ENCODE assay signal across 20 mouse cellular contexts in genomic region chr10:72650867-72651266, GRCm38 (mm10). TPM values are rescaled to one million over a fixed set of nuclear protein-coding genes. Genes with fewer than 3 reads are reported as not detected.
A peak's percentile ranks its signal among the peaks of the same experiment; 100 is the strongest.
DNase-seq lines count a peak whose midpoint lies in the region; ATAC-seq and TF ChIP-seq lines count a peak whose summit lies in the region.
"Had no signal": no experiment of that assay in that cellular context is flagged by ENCODE, and none has a peak within 500 bp of the region (broad histone marks: within the 10 kb centered on the region; RNA-seq: fewer than 3 reads in every experiment).

No protein-coding gene starts in this region.

- ATAC-seq in hindbrain, embryonic 14.5 days (ENCODE audit: low FRiP score): no peak
- ATAC-seq in hindbrain, embryonic 11.5 days (ENCODE audit: low FRiP score): no peak
- no peak for ATAC-seq in hindbrain, postnatal 0 days
- ATAC-seq: intestine, embryonic 16.5 days had no signal

- 36% methylated on average over 6 of the region's 6 CpGs for WGBS in hindbrain, embryonic 14.5 days
- 51% methylated on average over 6 of the region's 6 CpGs for WGBS in hindbrain, embryonic 11.5 days
- WGBS in hindbrain, postnatal 0 days: 40% methylated on average over 6 of the region's 6 CpGs

- no peaks in the 10 kb centered on the region for H3K27me3 ChIP-seq in hindbrain, embryonic 14.5 days (ENCODE audit: control insufficient read depth, insufficient read depth, low read length)
- no peaks in the 10 kb centered on the region for H3K27me3 ChIP-seq in hindbrain, embryonic 11.5 days (ENCODE audit: control insufficient read depth, insufficient read depth, low read length)
- H3K27me3 ChIP-seq in CH12.LX (replicated peaks): no peaks in the 10 kb centered on the region
- H3K27me3 ChIP-seq in hindbrain, postnatal 0 days (ENCODE audit: insufficient read depth, low read length): no peaks in the 10 kb centered on the region
- H3K27me3 ChIP-seq: embryonic facial prominence, embryonic 12.5 days; stomach, embryonic 15.5 days had no signal

- H3K79me2 ChIP-seq in CH12.LX (replicated peaks; ENCODE audit: control insufficient read depth, extremely low read depth, insufficient read depth, poor library complexity, severe bottlenecking): peaks cover 9% of the 10 kb centered on the region

- no peak for TF ChIP-seq CTCF in CH12.LX (conservative IDR thresholded peaks at IDR 0.05 in 1 of 2, IDR thresholded peaks at IDR 0.05 in 1 of 2; ENCODE audit: low read depth in 2 of 2, low read length in 2 of 2)
- TF ChIP-seq CTCF in hindbrain, postnatal 0 days (IDR thresholded peaks at IDR 0.05; ENCODE audit: low read depth): no peak
- no peak for TF ChIP-seq CTCF in gastrocnemius, adult 2 months (IDR thresholded peaks at IDR 0.05)

- H3K4me2 ChIP-seq in hindbrain, embryonic 14.5 days (replicated peaks): peak overlapping the region; percentile 28
- no peak overlapping the region for H3K4me2 ChIP-seq in hindbrain, embryonic 11.5 days (replicated peaks; ENCODE audit: low read depth, low read length)
- H3K4me2 ChIP-seq in CH12.LX (ENCODE audit: insufficient read depth, low read depth, poor library complexity, severe bottlenecking): 0 out of 2 replicates have a peak overlapping the region, but pooled peaks have one; percentile 10
- H3K4me2 ChIP-seq in hindbrain, postnatal 0 days (ENCODE audit: low read depth, low read length): no peak overlapping the region
- H3K4me2 ChIP-seq: embryonic facial prominence, embryonic 12.5 days; stomach, embryonic 15.5 days had no signal

- TF ChIP-seq EP300 in CH12.LX (IDR thresholded peaks at IDR 0.05; ENCODE audit: low read length): no peak

- peaks cover 9% of the 10 kb centered on the region for H3K4me1 ChIP-seq in hindbrain, embryonic 14.5 days (replicated peaks; ENCODE audit: control insufficient read depth, insufficient read depth, low read length)
- no peaks in the 10 kb centered on the region for H3K4me1 ChIP-seq in hindbrain, embryonic 11.5 days (replicated peaks; ENCODE audit: control insufficient read depth, insufficient read depth, low read length)
- H3K4me1 ChIP-seq in CH12.LX (ENCODE audit: control insufficient read depth in 1 of 2, insufficient read depth in 2 of 2): peaks cover 0 to 7% of the 10 kb centered on the region in 2 experiments; a peak in 2 of 4 replicates
- H3K4me1 ChIP-seq in hindbrain, postnatal 0 days (ENCODE audit: insufficient read depth, low read length): peaks cover 4% of the 10 kb centered on the region

- dilution Hi-C loops in CH12.LX (cut with MboI; ENCODE audit: extremely low pct_ligation_motif_present, extremely low pct_unique_long_range_greater_than_20kb, low sequenced_read_pairs): no loop called here

- TF ChIP-seq RAD21 in CH12.LX (IDR thresholded peaks at IDR 0.05; ENCODE audit: low read depth, low read length): no peak

- in situ Hi-C loops in CH12.LX (cut with MboI; ENCODE audit: low pct_ligation_motif_present, low pct_unique_long_range_greater_than_20kb, low sequenced_read_pairs): no loop called here

- H3K9me3 ChIP-seq in hindbrain, embryonic 14.5 days (ENCODE audit: control insufficient read depth, low read length): no peaks in the 10 kb centered on the region
- H3K9me3 ChIP-seq in hindbrain, embryonic 11.5 days (ENCODE audit: control insufficient read depth, low read length): no peaks in the 10 kb centered on the region
- no peaks in the 10 kb centered on the region for H3K9me3 ChIP-seq in CH12.LX (replicated peaks; ENCODE audit: low read length)
- no peaks in the 10 kb centered on the region for H3K9me3 ChIP-seq in hindbrain, postnatal 0 days (ENCODE audit: low read length)
- H3K9me3 ChIP-seq: embryonic facial prominence, embryonic 12.5 days; heart, embryonic 10.5 days; stomach, embryonic 15.5 days had no signal

- H3K9ac ChIP-seq in hindbrain, embryonic 14.5 days: no peak overlapping the region
- H3K9ac ChIP-seq in hindbrain, embryonic 11.5 days (ENCODE audit: low read depth, low read length): no peak overlapping the region
- no peak overlapping the region for H3K9ac ChIP-seq in CH12.LX (ENCODE audit: insufficient read depth, low read depth)
- H3K9ac ChIP-seq in hindbrain, postnatal 0 days (replicated peaks; ENCODE audit: low read length): no peak overlapping the region
- H3K9ac ChIP-seq: embryonic facial prominence, embryonic 12.5 days; stomach, embryonic 15.5 days had no signal

- TF ChIP-seq POLR2A in CH12.LX (IDR thresholded peaks at IDR 0.05; ENCODE audit: low read depth, low read length): no peak

- H3K4me3 ChIP-seq in hindbrain, embryonic 14.5 days (replicated peaks; ENCODE audit: low read length): no peak overlapping the region
- H3K4me3 ChIP-seq in hindbrain, embryonic 11.5 days (ENCODE audit: low read depth, low read length): no peak overlapping the region
- no peak overlapping the region for H3K4me3 ChIP-seq in CH12.LX (replicated peaks in 1 of 3; ENCODE audit: low read depth in 2 of 3, low read length in 2 of 3, poor library complexity in 1 of 3)
- H3K4me3 ChIP-seq in hindbrain, postnatal 0 days (ENCODE audit: low read length): no peak overlapping the region
- no peak overlapping the region for H3K4me3 ChIP-seq in gastrocnemius, adult 2 months
- H3K4me3 ChIP-seq: embryonic facial prominence, embryonic 12.5 days; heart, embryonic 10.5 days; myocyte; stomach, embryonic 15.5 days had no signal

- H3K36me3 ChIP-seq in hindbrain, embryonic 14.5 days (replicated peaks; ENCODE audit: control insufficient read depth, insufficient read depth): no peaks in the 10 kb centered on the region
- H3K36me3 ChIP-seq in hindbrain, embryonic 11.5 days (ENCODE audit: control insufficient read depth, insufficient read depth, low read length): no peaks in the 10 kb centered on the region
- H3K36me3 ChIP-seq in CH12.LX (replicated peaks in 1 of 2; ENCODE audit: control insufficient read depth in 1 of 2, insufficient read depth in 1 of 2, low read length in 1 of 2): peaks cover 0 to 2% of the 10 kb centered on the region in 2 experiments
- H3K36me3 ChIP-seq in hindbrain, postnatal 0 days (ENCODE audit: insufficient read depth, low read length): no peaks in the 10 kb centered on the region
- H3K36me3 ChIP-seq: embryonic facial prominence, embryonic 12.5 days; stomach, embryonic 15.5 days had no signal

- intact Hi-C loops in gastrocnemius, adult 2 months (cut with DNase I): no loop called here

- H3K27ac ChIP-seq in hindbrain, embryonic 14.5 days: no peak overlapping the region
- no peak overlapping the region for H3K27ac ChIP-seq in hindbrain, embryonic 11.5 days (ENCODE audit: low read depth, low read length)
- H3K27ac ChIP-seq in CH12.LX (ENCODE audit: insufficient read depth, low read depth): no peak overlapping the region
- no peak overlapping the region for H3K27ac ChIP-seq in hindbrain, postnatal 0 days
- no peak overlapping the region for H3K27ac ChIP-seq in gastrocnemius, adult 2 months
- H3K27ac ChIP-seq: embryonic facial prominence, embryonic 12.5 days; heart, embryonic 10.5 days; macrophage; stomach, embryonic 15.5 days had no signal

- no peak for DNase-seq in hindbrain, embryonic 14.5 days (ENCODE audit: low spot score)
- no peak for DNase-seq in hindbrain, embryonic 11.5 days (ENCODE audit: low spot score)
- no peak for DNase-seq in CH12.LX (ENCODE audit: extremely low read depth)
- DNase-seq in Muller cell, postnatal 12 days (ENCODE audit: inconsistent ontology term): peak; percentile 79
- peak; percentile 14 for DNase-seq in hindbrain, postnatal 0 days (ENCODE audit: low spot score)
- no peak for DNase-seq in gastrocnemius, adult 2 months
- no peak for DNase-seq in thymus, postnatal 14 days
- DNase-seq: cerebellum, adult 11-12 months; cerebellum, postnatal 14 days; heart, postnatal 4 days; kidney, adult 9 months; kidney, postnatal 14 days; thymus, adult 18-20 months; thymus, postnatal 4 days had no signal

TF ChIP-seq in CH12.LX, 34 proteins besides CTCF, POLR2A, EP300 and RAD21:
- no peak for TF ChIP-seq MAX (IDR thresholded peaks at IDR 0.05; ENCODE audit: low read length)
- no peak for TF ChIP-seq JUND (conservative IDR thresholded peaks at IDR 0.05; ENCODE audit: low read depth, low read length)
- TF ChIP-seq CHD2 (IDR thresholded peaks at IDR 0.05; ENCODE audit: low read length): no peak
- TF ChIP-seq TCF12 (IDR thresholded peaks at IDR 0.05; ENCODE audit: low read depth, low read length): no peak
- no peak for TF ChIP-seq JUN (IDR thresholded peaks at IDR 0.05; ENCODE audit: insufficient read depth, low read depth, low read length)
- no peak for TF ChIP-seq CHD1 (IDR thresholded peaks at IDR 0.05; ENCODE audit: low read depth, low read length)
- TF ChIP-seq USF2 (conservative IDR thresholded peaks at IDR 0.05; ENCODE audit: low read depth, low read length): no peak
- TF ChIP-seq E2F4 (IDR thresholded peaks at IDR 0.05; ENCODE audit: insufficient replicate concordance, low read depth, low read length): no peak
- no peak for TF ChIP-seq POLR2AphosphoS2 (IDR thresholded peaks at IDR 0.05; ENCODE audit: low read depth, low read length)
- TF ChIP-seq KAT2A (IDR thresholded peaks at IDR 0.05; ENCODE audit: insufficient replicate concordance, low read length): no peak
- TF ChIP-seq IRF4 (IDR thresholded peaks at IDR 0.05; ENCODE audit: low read depth, low read length): no peak
- no peak for TF ChIP-seq NELFE (IDR thresholded peaks at IDR 0.05; ENCODE audit: low read depth, low read length)
- TF ChIP-seq SIN3A (IDR thresholded peaks at IDR 0.05; ENCODE audit: low read length): no peak
- TF ChIP-seq MAFK (IDR thresholded peaks at IDR 0.05; ENCODE audit: insufficient replicate concordance, low read length): no peak
- TF ChIP-seq NRF1 (IDR thresholded peaks at IDR 0.05; ENCODE audit: low read depth, low read length): no peak
- TF ChIP-seq BHLHE40 (IDR thresholded peaks at IDR 0.05; ENCODE audit: low read depth, low read length): no peak

RNA-seq across cellular contexts. Expression of gene Zwint, which starts 3.8 kb away (rescaled TPM):
- polyA plus RNA-seq in hindbrain, embryonic 14.5 days (2014; fragmentation: Nextera tagmentation; extraction: Ambion mirVana): 811 and 934 TPM in 2 replicates
- 459 and 473 TPM in 2 replicates for polyA plus RNA-seq in hindbrain, embryonic 11.5 days (2014; fragmentation: Nextera tagmentation; extraction: Ambion mirVana)
- total RNA-seq in CH12.LX (2012; rRNA removed): 173 and 208 TPM in 2 replicates
- 248 and 266 TPM in 2 replicates for total RNA-seq in CH12.LX (2014; rRNA removed)
- polyA plus RNA-seq in CH12.LX (2012; ENCODE audit: insufficient read length, low read depth): 257 and 268 TPM in 2 replicates
- total RNA-seq in hindbrain, postnatal 0 days (2014; rRNA removed): 760 and 789 TPM in 2 replicates
- 1,139 and 1,175 TPM in 2 replicates for polyA plus RNA-seq in hindbrain, postnatal 0 days (2015; fragmentation: Nextera tagmentation; extraction: Ambion mirVana)
- total RNA-seq in gastrocnemius, adult 2 months (2021): 10 to 100 TPM; 32.4 to 35.5 TPM

Comparison
In these comparisons a context has a peak if more than half of its experiments do, and no peak if none do; other contexts are left out.
1. DNase-seq: peak in Muller cell, postnatal 12 days (single experiment) and hindbrain, postnatal 0 days (single experiment); none in hindbrain, embryonic 14.5 days (single experiment), hindbrain, embryonic 11.5 days (single experiment), CH12.LX (single experiment), gastrocnemius, adult 2 months (single experiment) and thymus, postnatal 14 days (single experiment).
2. H3K4me2 ChIP-seq: peak in hindbrain, embryonic 14.5 days (single experiment) and CH12.LX (single experiment); none in hindbrain, embryonic 11.5 days (single experiment) and hindbrain, postnatal 0 days (single experiment).